Mouse (Mus musculus): ENCODE results near the gene Gbf1.

DNA sequence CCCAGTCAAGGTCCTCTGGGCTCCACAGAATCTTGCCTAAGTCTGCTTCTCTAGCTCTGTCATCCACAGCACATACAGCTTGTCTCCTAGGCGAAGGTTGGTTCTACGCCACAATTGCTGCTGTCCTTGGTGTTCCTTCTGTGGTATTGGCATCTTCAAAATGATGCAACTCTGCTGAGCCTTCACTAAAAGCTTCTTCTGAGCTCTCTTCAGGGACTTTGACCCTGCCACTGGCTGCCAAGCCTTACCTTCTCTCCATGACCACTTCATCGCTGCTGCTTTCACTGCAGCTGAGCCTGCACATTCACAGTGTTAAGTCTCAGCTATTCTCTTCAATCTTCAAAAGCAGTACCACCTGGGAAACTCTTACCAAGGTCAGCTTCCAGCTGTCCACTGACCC is 29.9 kb downstream of the Gbf1 start:
- no peak for TF ChIP-seq EP300 (IDR thresholded peaks at IDR 0.05; ENCODE audit: insufficient read depth, low read depth, low read length)
- TF ChIP-seq CTCF (IDR thresholded peaks at IDR 0.05; ENCODE audit: low read depth, low read length) = no peak

Measured in ES-Bruce4 (cell line).